Mouse (Mus musculus): ENCODE results near the gene Cep68. TPM values are rescaled to one million over a fixed set of nuclear protein-coding genes. Genes with fewer than 3 reads are reported as not detected.

Cep68 gene
- polyA plus RNA-seq, 1 experiment from 2014 or later: 41.0 TPM

GRCm38 (mm10) chr11:20237018-20237417 is 12.2 kb downstream of the Cep68 start:
- DNase-seq (ENCODE audit: low spot score): no peak
- no peaks in the 10 kb centered on the region for H3K27me3 ChIP-seq (ENCODE audit: control insufficient read depth, insufficient read depth, low read length)
- H3K36me3 ChIP-seq (ENCODE audit: control insufficient read depth, insufficient read depth, low read length): peaks cover 19% of the 10 kb centered on the region; the same call in 1 of the 2 replicates
- ATAC-seq (replicated peaks; ENCODE audit: low FRiP score): no peak
- H3K4me1 ChIP-seq (replicated peaks; ENCODE audit: control insufficient read depth, insufficient read depth, low read length): no peaks in the 10 kb centered on the region
- WGBS: 92% methylated on average over 7 of the region's 7 CpGs
- no peaks in the 10 kb centered on the region for H3K9me3 ChIP-seq (ENCODE audit: control insufficient read depth, low read length)
- no peak overlapping the region for H3K27ac ChIP-seq (ENCODE audit: low read depth, low read length)
- no peak overlapping the region for H3K9ac ChIP-seq (ENCODE audit: low read length)
- H3K4me2 ChIP-seq (ENCODE audit: low read depth, low read length, severe bottlenecking): no peak overlapping the region
- H3K4me3 ChIP-seq (ENCODE audit: low read depth, low read length): no peak overlapping the region

DNA sequence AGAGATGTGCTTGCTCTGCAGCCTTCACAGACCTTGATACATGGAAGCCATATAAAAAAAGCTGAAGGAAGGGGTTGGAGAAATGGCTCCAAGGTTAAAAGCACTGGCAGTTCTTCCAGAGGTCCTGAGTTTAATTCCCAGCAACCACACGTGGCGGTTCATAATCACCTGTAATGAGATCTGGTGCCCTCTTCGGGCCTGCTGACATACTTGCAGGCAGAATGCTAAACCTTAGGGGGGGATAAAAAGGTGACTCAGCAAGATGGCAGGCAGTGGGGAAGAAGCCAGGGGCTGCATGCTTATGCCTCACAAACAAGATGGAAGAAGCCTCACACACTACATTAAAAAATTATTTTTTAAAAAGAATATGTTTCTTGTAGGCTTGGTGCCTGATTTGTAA is 15.0 kb downstream of the Cep68 start:
- no peak overlapping the region for H3K4me2 ChIP-seq (ENCODE audit: low read depth, low read length, severe bottlenecking)
- no peak overlapping the region for H3K9ac ChIP-seq (ENCODE audit: low read length)
- no peak overlapping the region for H3K27ac ChIP-seq (ENCODE audit: low read depth, low read length)
- H3K36me3 ChIP-seq (ENCODE audit: control insufficient read depth, insufficient read depth, low read length): peaks cover 20% of the 10 kb centered on the region; the same call in 1 of the 2 replicates
- DNase-seq (ENCODE audit: low spot score) (no peak), ATAC-seq (replicated peaks; ENCODE audit: low FRiP score) (no peak)
- H3K9me3 ChIP-seq (ENCODE audit: control insufficient read depth, low read length): no peaks in the 10 kb centered on the region
- peaks cover 5% of the 10 kb centered on the region; the same call in 1 of the 2 replicates for H3K4me1 ChIP-seq (replicated peaks; ENCODE audit: control insufficient read depth, insufficient read depth, low read length)
- no peak overlapping the region for H3K4me3 ChIP-seq (ENCODE audit: low read depth, low read length)
- 75% methylated on average over 3 of the region's 3 CpGs for WGBS
- no peaks in the 10 kb centered on the region for H3K27me3 ChIP-seq (ENCODE audit: control insufficient read depth, insufficient read depth, low read length)

DNA sequence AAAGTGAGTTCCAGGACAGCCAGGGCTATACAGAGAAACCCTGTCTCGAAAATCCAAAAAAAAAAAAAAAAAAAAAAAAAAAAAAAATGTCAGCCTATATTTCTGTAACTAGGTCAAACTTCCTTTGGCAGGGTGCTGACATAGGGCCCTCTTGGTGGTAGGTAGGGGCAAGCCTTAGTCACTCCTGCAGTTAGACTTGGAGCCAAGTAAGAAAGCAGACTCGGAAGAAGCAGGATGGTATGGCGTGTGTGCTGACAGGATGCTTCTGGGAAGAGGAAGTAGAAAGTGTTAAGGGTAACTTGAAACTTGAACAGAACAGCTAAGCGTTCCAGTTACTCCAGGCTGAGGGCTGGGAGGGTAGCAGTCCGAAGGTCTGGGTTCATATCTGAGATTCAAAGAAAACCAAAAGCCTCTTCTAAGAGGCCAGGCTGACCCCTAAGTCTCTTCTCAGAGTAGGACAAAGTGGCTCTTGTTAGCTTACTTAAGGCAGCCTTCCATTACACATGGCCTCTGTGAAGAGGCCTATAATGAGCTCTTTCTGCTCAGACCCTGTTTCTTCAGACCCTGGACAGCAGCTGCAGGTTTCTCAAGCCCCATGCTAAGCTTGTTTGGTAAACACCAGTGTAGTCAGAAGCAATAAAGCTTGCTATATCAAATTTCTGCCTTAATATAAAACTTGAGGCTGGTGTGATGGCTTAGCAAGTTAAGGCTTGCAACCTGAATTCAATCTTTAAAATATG is 17.0 kb downstream of the Cep68 start:
- Histone ChIP-seq H3K27ac (ENCODE audit: low read depth, low read length) (no peak overlapping the region), H3K9ac (ENCODE audit: low read length) (no peak overlapping the region), H3K36me3 (ENCODE audit: control insufficient read depth, insufficient read depth, low read length) (peaks cover 12% of the 10 kb centered on the region; the same call in 1 of the 2 replicates), H3K4me2 (ENCODE audit: low read depth, low read length, severe bottlenecking) (no peak overlapping the region), H3K27me3 (ENCODE audit: control insufficient read depth, insufficient read depth, low read length) (no peaks in the 10 kb centered on the region), H3K4me1 (replicated peaks; ENCODE audit: control insufficient read depth, insufficient read depth, low read length) (peaks cover 5% of the 10 kb centered on the region; the same call in 1 of the 2 replicates), H3K4me3 (ENCODE audit: low read depth, low read length) (no peak overlapping the region), H3K9me3 (ENCODE audit: control insufficient read depth, low read length) (no peaks in the 10 kb centered on the region)
- ATAC-seq (replicated peaks; ENCODE audit: low FRiP score) (no peak), DNase-seq (ENCODE audit: low spot score) (no peak)
- 85% methylated on average over 4 of the region's 5 CpGs for WGBS

DNA sequence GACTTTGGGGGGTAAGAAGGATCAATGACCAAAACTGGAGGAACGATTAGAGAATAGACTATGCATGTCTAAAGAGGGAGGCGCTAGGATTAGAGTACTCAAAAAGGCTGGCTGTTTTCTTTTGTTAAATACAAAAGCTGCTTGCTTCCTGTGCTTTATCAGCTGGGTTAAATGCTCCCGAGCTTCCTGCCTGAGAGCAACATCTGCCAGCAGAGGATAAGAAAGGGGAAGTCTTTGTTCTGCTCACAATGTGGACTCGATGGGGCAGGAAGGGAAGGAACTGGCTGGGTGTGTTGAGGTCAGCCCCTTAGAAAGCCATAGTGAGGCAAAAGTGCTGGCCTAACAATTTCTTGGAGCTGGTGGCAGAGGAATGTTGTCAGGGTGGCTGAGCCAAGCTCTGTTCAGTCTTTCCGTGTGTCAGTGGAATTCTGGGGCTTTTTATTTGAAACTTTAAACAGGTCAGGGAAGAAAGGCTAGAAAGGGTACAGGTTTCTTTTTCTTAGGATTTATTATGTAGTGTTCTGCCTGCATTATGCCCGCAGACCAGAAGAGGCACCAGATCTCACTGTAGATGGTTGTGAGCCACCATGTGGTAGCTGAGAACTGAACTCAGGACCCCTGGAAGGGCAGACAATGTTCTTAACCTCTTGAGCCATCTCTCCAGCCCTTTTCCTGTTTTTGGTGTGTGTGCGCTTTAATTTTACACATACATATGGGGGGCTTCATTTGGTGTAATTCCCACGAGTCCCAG is 17.9 kb downstream of the Cep68 start:
- ATAC-seq (replicated peaks; ENCODE audit: low FRiP score) (peak; percentile 57), DNase-seq (ENCODE audit: low spot score) (no peak)
- Histone ChIP-seq H3K9me3 (ENCODE audit: control insufficient read depth, low read length) (no peaks in the 10 kb centered on the region), H3K36me3 (ENCODE audit: control insufficient read depth, insufficient read depth, low read length) (peaks cover 12% of the 10 kb centered on the region; the same call in 1 of the 2 replicates), H3K27me3 (ENCODE audit: control insufficient read depth, insufficient read depth, low read length) (no peaks in the 10 kb centered on the region), H3K4me2 (ENCODE audit: low read depth, low read length, severe bottlenecking) (no peak overlapping the region), H3K4me1 (replicated peaks; ENCODE audit: control insufficient read depth, insufficient read depth, low read length) (peaks cover 5% of the 10 kb centered on the region; the same call in 1 of the 2 replicates), H3K9ac (ENCODE audit: low read length) (no peak overlapping the region), H3K27ac (ENCODE audit: low read depth, low read length) (peak overlapping the region; percentile 50), H3K4me3 (ENCODE audit: low read depth, low read length) (no peak overlapping the region)
- WGBS: 39% methylated on average over 8 of the region's 8 CpGs

DNA sequence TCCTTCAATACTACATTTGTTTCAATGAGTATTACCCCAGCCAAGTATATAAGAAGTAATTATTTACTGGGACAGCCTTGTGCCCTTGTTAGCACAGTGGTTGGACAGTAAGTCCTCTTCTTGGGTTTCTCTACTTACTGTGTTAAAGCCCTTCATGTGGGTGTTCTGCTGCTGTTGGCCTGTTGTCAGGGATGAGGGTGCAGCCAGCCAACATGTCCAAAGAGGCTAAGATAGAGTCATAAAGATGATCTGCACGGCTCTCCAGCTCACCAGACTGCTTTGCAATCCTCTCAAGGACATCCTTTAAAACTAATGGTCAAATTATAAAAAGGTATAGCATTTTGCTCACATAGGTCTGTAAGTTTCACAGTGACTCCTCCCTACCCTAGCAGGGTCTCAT is 18.9 kb downstream of the Cep68 start:
- no peak overlapping the region for H3K4me2 ChIP-seq (ENCODE audit: low read depth, low read length, severe bottlenecking)
- H3K9me3 ChIP-seq (ENCODE audit: control insufficient read depth, low read length): no peaks in the 10 kb centered on the region
- no peaks in the 10 kb centered on the region for H3K27me3 ChIP-seq (ENCODE audit: control insufficient read depth, insufficient read depth, low read length)
- H3K36me3 ChIP-seq (ENCODE audit: control insufficient read depth, insufficient read depth, low read length): peaks cover 14% of the 10 kb centered on the region
- DNase-seq (ENCODE audit: low spot score): no peak
- no peak overlapping the region for H3K27ac ChIP-seq (ENCODE audit: low read depth, low read length)
- H3K9ac ChIP-seq (ENCODE audit: low read length): no peak overlapping the region
- H3K4me1 ChIP-seq (replicated peaks; ENCODE audit: control insufficient read depth, insufficient read depth, low read length): peaks cover 5% of the 10 kb centered on the region; the same call in 1 of the 2 replicates
- 82% methylated on average over 1 of the region's 1 CpGs for WGBS
- ATAC-seq (replicated peaks; ENCODE audit: low FRiP score): no peak
- no peak overlapping the region for H3K4me3 ChIP-seq (ENCODE audit: low read depth, low read length)

- no peak overlapping the region for H3K4me3 ChIP-seq (ENCODE audit: low read depth, low read length)
- H3K27me3 ChIP-seq (ENCODE audit: control insufficient read depth, insufficient read depth, low read length): no peaks in the 10 kb centered on the region
- peaks cover 5% of the 10 kb centered on the region; the same call in 1 of the 2 replicates for H3K4me1 ChIP-seq (replicated peaks; ENCODE audit: control insufficient read depth, insufficient read depth, low read length)
- H3K27ac ChIP-seq (ENCODE audit: low read depth, low read length): no peak overlapping the region
- 88% methylated on average over 4 of the region's 4 CpGs for WGBS
- no peaks in the 10 kb centered on the region for H3K9me3 ChIP-seq (ENCODE audit: control insufficient read depth, low read length)
- no peak overlapping the region for H3K4me2 ChIP-seq (ENCODE audit: low read depth, low read length, severe bottlenecking)
- peaks cover 14% of the 10 kb centered on the region for H3K36me3 ChIP-seq (ENCODE audit: control insufficient read depth, insufficient read depth, low read length)
- ATAC-seq (replicated peaks; ENCODE audit: low FRiP score) (no peak), DNase-seq (ENCODE audit: low spot score) (no peak)
- no peak overlapping the region for H3K9ac ChIP-seq (ENCODE audit: low read length)
Observed at GRCm38 (mm10) chr11:20229311-20229710, 19.9 kb downstream of the Cep68 start.

- Histone ChIP-seq H3K36me3 (ENCODE audit: control insufficient read depth, insufficient read depth, low read length) (peaks cover 14% of the 10 kb centered on the region), H3K4me2 (ENCODE audit: low read depth, low read length, severe bottlenecking) (no peak overlapping the region), H3K4me3 (ENCODE audit: low read depth, low read length) (no peak overlapping the region), H3K9ac (ENCODE audit: low read length) (no peak overlapping the region), H3K9me3 (ENCODE audit: control insufficient read depth, low read length) (no peaks in the 10 kb centered on the region), H3K4me1 (replicated peaks; ENCODE audit: control insufficient read depth, insufficient read depth, low read length) (peaks cover 5% of the 10 kb centered on the region; the same call in 1 of the 2 replicates), H3K27me3 (ENCODE audit: control insufficient read depth, insufficient read depth, low read length) (no peaks in the 10 kb centered on the region), H3K27ac (ENCODE audit: low read depth, low read length) (no peak overlapping the region)
- WGBS: 79% methylated on average over 5 of the region's 5 CpGs
- DNase-seq (ENCODE audit: low spot score) (no peak), ATAC-seq (replicated peaks; ENCODE audit: low FRiP score) (no peak)
Observed at GRCm38 (mm10) chr11:20228666-20229065, 20.6 kb downstream of the Cep68 start.

DNA sequence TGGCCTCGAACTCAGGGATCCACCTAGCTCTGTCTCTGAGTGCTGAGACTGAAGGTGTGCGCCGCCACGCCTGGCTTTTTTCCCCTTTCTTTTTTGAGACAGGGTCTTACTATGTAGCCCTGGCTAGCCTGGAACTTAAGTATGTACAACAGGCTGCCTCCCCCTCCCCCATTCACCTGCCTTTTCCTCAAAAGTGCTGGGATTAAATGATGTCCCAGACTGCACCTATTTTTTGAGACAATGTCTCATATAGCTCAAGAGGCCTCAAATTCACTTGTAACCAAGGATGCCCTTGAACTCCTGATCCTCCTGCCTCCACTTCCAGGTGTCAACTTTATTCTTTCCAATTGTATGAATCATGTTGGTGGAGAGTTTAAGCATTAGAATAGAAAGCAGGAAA is 23.3 kb downstream of the Cep68 start:
- Histone ChIP-seq H3K27me3 (ENCODE audit: control insufficient read depth, insufficient read depth, low read length) (no peaks in the 10 kb centered on the region), H3K9ac (ENCODE audit: low read length) (no peak overlapping the region), H3K4me1 (replicated peaks; ENCODE audit: control insufficient read depth, insufficient read depth, low read length) (no peaks in the 10 kb centered on the region; the same call in 1 of the 2 replicates), H3K36me3 (ENCODE audit: control insufficient read depth, insufficient read depth, low read length) (peaks cover 15% of the 10 kb centered on the region), H3K27ac (ENCODE audit: low read depth, low read length) (no peak overlapping the region), H3K4me2 (ENCODE audit: low read depth, low read length, severe bottlenecking) (no peak overlapping the region), H3K4me3 (ENCODE audit: low read depth, low read length) (no peak overlapping the region), H3K9me3 (ENCODE audit: control insufficient read depth, low read length) (no peaks in the 10 kb centered on the region)
- DNase-seq (ENCODE audit: low spot score) (no peak), ATAC-seq (replicated peaks; ENCODE audit: low FRiP score) (no peak)
- WGBS: 96% methylated on average over 4 of the region's 4 CpGs
